Mouse (Mus musculus) natural killer cell, adult 2 months (primary cell): ENCODE results near the gene Krtap27-1.

ENCODE experiments used
- DNase-seq, 2 experiments: peaks; one replicate each; pipeline ENCODE4 v3.0.0; 2022; ENCODE audit warnings: low spot score in 2 of 2

The Krtap27-1 gene

DNA sequence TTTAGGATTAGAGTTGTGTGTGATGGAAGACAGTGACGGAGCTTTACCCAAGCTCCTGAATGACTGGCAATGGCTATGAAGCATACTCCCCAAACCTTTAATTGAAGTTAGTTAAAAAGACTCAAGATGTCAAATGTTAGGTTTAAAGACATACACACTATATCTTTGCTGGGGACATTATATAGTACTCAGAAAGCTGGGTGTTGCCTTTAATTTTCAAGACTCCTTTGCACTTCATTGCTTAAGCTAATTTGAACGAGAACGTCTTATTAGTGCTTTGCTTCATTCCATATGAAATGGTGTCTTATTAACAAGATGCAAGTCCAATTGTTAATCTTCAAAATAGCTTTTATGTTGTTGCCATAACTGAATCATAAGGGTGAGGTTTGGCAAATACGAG is at the start of gene Krtap27-1:
Gene Krtap27-1, minus strand, starts transcription at position 101 of the 400 bp plus-strand sequence.
- DNase-seq: no peak

DNA sequence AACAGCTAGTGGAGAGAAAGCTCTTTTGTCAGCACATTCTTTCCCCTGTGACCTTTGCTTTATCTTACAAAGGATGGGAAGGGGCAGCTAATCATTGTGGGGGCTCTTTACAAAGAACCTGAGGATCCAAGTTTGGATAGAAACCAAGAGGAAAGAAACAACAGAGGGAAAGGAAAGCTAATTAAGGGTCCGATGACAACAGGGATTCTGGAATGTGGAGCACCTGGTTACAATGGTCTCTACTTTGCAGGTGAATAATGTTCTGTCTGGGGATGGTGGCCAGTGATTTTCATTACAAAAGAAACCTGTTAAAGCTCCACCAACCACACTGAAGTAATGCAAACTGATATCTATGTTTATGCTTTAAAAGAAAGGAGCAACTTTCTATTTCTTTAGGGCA is 48.6 kb upstream of the Krtap27-1 start:
- DNase-seq: no peak

DNA sequence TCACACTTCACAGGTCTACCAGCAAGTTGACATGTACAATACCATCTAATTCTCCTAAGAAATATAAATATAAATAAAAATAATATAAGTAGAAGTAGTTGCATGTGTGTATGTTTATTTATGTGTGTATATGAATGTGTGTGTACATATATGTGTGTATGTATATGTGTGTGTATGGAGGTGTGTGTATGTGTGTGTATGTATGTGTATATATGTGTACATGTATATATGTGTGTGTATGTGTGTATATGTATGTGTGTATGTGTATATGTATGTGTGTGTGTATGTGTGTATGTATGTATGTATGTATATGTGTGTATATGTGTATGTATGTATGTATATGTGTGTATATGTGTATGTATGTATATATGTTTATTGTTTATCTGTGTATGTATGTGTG is 45.1 kb upstream of the Krtap27-1 start:
- no peak for DNase-seq

DNA sequence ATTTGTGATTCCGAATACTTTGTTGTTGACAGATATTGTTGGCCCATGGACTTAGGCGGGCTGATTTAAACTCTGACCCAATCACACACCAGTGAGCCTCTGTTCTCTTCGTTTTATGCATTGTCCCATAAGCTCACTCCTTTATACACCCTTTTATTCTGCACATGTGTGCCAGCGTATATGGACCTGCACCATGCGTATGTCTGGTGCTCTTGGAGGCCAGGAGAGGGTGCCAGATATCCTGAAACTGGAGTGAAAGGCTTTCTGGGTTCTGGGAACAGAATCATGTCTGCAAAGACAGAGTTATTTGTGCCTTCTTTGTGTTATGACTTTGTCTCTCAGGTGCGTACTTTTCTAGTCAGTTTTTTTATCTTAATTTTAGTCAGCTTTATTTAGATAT is 39.8 kb upstream of the Krtap27-1 start:
- DNase-seq: no peak

DNA sequence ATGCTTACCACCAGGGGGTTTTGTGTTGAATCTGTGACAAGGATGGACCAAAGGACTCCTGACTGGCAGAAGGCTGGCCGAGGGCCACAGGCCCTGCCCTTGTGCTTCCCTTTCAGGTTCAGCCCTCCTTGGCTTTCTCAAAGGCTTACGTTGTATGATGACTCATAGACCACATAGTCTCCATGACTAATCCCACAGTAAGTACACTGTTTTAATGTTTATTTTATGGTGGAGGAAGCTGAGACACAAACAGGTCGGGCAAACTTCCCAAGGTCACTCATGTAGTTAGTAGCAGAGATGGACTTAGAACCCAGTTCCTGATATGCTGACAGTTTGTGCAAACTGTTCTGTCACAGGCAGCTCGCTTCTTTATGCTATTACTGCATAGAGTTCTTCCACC is 39.3 kb upstream of the Krtap27-1 start:
- no peak for DNase-seq

DNA sequence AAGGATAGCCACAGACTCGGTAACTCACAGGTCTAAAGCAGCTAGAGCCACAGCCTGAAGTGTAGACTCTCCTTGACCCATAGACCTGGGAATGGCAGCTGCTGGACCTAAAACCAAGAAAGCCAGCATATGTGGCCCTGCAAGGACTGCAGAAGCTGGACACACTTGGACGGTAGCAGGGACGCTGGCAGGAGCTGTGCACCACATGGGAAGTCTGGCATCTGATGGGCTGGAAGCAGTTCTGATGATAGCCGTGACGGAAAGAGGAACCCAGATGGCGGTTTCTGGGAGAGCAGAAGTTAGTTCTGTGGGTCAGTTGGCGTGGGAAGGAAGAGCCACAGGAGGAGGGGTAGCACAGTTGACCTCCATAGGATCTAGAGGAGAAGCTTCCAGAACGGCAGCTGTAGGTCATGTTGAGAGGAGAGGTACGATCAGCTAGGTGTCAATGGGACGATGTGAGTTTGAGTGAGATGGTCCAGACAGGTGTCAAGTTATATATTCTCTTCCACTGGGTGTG is 36.1 kb upstream of the Krtap27-1 start, which contains the start of gene 2310061N02Rik:
Gene 2310061N02Rik, minus strand, starts transcription at position 467 of the 517 bp plus-strand sequence.
- DNase-seq: no peak

DNA sequence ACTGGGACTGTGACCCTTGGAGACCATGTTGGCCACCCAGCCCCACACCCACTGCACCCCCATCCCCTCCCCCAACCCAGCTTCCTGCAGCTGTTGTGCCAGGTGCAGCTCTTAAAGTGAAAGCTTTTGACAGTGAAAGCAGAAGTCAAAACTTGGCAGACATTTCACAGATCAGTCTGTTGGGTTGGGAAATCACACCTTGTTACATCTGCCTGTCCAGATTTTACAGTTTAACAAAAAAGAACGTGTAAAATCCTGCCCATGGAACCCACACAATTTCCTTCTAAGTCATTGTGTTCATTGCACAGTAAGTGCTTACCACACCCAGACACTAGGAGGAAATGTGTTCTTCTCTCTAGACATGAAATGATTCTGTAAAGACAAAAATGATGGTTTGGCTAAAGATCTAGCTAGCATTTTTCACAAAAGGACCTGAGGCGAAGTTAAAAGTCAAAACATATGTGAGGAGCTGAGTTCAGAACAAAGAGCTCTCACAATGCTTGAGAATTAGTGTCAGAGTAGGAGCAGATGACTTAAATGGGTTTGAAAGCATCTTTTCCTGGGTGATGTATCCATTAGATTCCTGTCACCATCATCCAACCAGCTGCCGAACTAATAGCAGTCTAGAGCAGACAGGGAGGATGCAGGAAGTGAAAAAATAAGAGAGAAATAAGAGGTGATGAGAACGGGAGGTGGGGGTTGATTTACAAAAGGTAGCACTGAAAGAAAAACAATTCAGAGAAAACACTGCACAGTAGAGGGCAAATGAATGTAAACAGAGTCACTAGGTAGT is 29.8 kb upstream of the Krtap27-1 start:
- DNase-seq: peak in 1 of 2 experiments; percentile 8

DNA sequence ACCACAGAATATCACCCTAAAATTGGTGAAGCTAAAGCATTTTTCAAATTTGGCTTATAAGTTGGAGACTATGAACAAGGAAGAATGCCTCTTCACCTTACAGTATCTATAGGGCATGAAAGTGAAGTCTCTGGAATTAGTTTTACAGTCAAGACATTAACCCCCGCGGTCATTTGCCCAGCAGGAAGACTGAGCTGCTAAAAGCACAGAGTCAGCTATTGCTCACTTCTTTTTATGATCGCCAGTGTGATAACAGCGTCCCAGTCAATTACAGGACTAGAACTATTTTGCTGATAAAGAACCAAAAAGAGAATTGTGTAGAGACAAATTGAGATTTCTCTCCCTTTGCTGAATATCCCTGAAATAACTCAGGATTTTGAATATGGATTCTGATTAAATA is 24.8 kb upstream of the Krtap27-1 start:
- DNase-seq: no peak

DNA sequence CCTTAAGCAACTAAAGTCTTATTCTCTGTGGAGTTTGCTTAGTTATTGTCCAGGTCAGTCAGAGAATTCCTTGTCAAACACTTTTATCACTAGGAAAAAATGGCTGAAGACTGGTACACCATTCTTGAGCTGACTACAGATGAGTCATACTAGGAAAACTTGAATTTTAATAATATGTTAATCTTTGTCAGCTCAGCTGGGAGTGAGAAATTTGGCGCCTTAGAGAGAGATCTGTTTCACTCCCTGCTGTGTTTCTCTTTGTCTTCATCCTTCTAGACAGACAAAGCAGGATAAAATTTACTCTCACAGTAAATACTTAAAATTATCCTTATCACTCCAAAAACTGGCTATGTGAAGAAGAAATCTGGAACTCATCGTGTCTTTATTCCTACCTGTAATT is 9.8 kb upstream of the Krtap27-1 start:
- DNase-seq: no peak

DNA sequence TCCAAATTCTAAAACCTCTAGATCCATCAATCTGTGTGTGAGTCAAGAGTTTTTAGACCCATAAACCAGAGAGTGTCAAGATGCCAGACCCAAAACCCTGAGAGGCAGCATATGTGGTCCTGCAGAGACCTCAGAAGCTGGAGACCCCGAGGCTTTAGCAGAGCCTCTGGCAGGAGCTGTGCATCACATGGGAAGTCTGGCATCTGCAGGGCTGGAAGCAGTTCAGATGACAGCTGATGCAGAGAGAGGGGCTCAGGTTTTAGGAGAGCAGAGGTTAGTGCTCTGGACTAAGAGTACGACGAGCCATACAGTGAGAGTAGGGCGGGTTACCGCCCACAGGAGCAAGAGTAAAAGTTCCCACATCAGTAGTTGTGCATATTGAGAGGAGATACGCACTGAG is 7.6 kb upstream of the Krtap27-1 start:
- no peak for DNase-seq

DNA sequence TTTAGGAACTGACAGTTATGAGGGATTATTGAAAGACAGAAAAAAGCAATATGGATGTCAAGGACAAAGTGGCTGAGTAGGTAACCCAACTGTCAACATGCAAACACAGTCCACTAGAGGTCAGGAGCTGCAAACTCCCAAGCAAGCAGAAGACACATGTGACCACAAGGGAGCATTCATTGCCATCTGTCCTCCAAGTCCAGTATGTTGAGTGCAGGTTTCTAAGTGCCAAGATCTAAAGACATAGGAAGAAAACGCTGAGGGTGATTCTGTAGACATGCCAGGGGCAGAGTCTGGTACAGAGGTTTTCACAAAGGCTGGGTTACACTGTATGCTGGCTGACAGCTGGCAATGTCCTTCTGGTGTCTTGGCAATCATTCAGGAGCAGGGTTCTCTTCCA is 14.0 kb downstream of the Krtap27-1 start:
- no peak for DNase-seq

DNA sequence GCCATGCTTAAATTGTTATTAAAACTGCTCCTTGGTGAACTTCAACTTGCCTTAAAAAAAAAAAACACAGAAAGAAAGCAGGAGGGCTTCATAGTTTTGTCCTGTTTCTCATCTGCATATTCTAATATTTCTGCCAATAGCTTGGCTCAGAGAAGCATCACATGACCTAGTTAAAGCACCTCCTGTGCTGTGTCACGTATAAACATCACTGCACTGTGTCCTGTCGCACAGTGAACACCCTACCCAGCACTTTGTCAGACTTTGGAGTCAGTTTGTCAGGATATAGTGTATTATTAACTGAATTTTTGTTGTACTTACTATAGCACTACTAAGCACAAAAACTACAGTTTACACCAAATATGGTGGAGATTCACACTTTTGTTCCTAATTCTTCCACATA is 19.5 kb downstream of the Krtap27-1 start:
- DNase-seq: no peak

DNA sequence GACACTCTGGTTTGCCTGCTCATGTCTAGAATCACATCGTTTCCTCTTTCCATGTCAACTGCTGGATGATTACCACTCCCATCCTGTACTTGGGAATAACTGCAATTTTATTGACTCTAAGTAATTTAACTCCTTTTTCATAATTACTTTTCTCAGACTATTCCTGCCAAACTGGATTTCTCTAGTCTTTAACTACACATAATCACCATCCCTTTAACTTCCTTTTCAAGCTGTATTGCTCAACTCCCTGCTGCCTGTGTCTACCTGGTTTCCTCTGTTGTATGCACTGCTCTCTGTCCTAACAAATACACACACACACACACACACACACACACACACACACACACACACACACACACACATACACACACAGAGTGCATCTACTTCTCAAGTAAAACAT is 20.4 kb downstream of the Krtap27-1 start:
- DNase-seq: no peak

DNA sequence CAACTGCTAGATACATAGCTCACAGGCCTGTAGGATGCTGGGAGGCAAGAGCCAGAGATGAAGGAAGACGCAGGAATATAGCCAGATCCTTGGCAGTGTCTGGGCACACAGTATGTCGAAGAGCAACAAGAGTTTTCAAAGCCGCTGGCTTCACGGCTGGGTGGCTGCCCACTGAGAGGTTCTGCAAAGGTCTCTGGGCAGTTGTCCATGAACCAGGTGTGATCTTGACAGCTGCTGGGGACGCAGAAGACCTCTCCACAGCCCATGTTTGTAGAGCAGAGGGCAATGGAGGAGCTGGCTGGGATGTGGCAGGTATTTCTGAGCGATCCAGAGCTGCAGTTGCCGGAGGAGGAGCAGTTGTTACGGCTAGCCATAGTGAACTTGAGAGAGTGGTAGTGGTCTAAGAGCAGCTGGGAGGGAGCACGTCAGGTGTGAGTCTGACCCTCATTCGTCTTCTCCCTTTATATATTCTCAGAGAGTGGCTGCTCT is 24.1 kb downstream of the Krtap27-1 start, which contains the start of gene Krtap26-1:
Gene Krtap26-1, minus strand, starts transcription at position 439 of the 489 bp plus-strand sequence.
- DNase-seq: no peak

DNA sequence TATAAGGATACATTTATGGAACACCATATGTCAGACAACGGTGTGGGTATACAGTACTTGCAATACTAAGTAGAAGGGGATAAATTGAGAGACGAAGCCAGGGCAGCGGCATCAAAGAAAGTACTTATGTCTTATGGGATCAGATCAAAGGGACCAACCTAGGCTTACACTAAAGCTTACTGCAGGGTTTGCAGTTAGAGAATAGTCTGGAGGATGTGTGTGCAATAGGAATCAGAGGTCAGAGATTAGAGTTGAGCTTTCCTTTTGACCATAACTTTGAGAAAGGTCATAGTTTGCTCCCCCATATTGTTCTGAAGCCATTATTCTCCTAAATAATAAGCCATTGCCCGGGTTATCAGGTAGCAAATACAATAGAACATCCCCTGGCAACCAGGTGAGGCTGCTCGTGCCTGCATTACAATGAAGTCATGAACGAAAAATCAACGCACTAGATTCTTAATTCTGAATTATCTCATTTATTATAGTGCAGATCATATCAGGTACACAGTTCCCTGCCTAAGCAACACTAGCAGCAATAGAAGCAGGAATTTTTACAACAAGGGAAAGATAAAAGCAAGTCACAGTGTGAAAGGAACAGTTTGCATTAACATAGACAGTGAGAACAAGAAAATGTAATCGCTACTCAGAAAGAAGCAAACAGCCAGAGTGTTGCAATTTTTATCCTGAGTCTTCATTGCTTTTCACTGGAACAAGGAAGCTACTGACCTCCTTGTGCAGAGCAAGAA is 24.9 kb downstream of the Krtap27-1 start:
- DNase-seq: no peak

DNA sequence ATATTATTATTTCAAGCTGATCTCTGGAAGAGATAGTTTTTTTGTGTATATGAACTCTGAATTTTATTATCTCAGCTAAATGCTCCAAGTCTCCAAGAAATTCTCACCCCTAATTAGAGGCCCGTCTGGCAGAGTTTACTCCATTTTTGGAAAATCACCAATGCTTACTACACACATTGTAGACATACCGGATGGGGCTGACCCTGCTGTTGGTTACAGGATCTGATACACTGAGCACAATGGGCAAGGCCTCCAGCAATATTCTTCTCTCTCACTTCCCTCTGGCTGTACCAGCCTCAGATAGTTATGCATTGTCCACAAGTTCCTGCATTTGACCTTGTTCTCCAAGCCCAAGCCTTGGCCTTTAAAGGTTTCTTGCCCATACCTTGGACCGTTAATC is 31.4 kb downstream of the Krtap27-1 start:
- DNase-seq: no peak

DNA sequence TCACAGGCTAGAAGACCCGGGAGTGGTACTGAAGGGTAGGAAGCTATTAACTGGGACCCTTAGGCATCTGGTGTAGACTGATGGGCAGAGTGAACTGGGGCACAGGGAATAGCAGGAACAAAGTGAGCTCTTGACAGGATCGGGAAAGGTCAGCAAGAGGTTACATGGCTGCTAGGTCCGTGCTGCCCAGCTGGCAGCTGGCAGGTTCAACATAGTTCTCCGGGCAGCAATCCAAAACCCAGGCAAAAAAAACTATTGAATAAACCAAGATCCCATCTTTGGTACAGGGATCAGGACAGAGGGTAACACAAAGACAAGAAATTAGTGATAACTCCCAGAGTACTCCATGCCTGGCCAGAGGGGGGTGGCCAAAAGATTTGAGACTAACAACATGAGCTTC is 36.3 kb downstream of the Krtap27-1 start:
- DNase-seq: no peak

DNA sequence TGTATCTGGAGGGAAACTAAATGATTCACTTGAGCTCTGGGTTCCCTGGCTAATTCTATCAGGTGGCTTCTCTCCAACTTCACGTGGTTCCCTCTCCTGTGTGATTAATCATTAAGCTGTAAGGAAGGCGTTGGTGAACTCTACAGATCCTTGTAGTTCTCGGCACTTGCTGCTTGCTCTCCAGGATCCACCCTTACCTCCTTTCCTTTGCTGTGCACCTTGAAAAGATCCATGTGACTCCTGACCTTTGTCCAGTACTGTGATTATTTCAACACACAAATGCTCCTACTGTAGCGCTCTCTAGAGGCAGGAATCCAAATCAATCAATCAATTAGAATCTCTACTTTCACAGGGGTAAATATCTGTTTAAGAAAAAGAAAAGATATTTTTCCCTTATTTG is 40.0 kb downstream of the Krtap27-1 start:
- DNase-seq: no peak

DNA sequence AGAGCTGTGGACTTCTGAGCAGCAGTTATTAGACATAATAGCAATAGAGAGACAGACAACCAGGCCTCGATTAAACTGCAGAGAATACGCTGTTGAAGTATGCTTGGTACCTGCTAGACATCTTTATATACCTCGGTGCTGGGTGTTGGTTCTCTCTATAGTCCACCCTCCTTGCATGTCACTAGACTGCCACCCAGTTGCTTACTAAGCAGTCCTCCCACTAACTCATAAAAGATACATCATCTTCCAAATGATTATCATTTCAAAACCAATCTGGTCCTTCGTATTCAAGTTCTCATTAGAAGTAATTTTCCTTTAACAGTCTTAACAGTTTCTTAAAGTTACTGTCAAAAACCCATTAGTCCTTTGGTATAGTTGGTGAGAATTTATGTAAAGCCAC is 43.9 kb downstream of the Krtap27-1 start, which contains the start of gene 2310079G19Rik:
Gene 2310079G19Rik, minus strand, starts transcription at position 101 of the 400 bp plus-strand sequence.
- DNase-seq: no peak
